Mouse (Mus musculus): ENCODE results near the gene Pkd1l2. TPM values are rescaled to one million over a fixed set of nuclear protein-coding genes. Genes with fewer than 3 reads are reported as not detected.
A peak's percentile ranks its signal among the peaks of the same experiment; 100 is the strongest.

Gene Pkd1l2
- polyA plus RNA-seq, 1 experiment from 2014 or later: not detected

GRCm38 (mm10) chr8:117094053-117094452 is 11.8 kb upstream of the Pkd1l2 start:
- H3K4me3 ChIP-seq (ENCODE audit: low read length): no peak overlapping the region
- H3K9me3 ChIP-seq (replicated peaks; ENCODE audit: control insufficient read depth, low read length): no peaks in the 10 kb centered on the region; the same call in 1 of the 2 replicates
- H3K27me3 ChIP-seq (ENCODE audit: control insufficient read depth, insufficient read depth, low read length): no peaks in the 10 kb centered on the region
- H3K36me3 ChIP-seq (ENCODE audit: control insufficient read depth, insufficient read depth): no peaks in the 10 kb centered on the region
- ATAC-seq (replicated peaks; ENCODE audit: extremely low read depth, insufficient read depth, low FRiP score): peak; percentile 67; the same call in 1 of the 2 replicates
- no peaks in the 10 kb centered on the region; the same call in 1 of the 2 replicates for H3K4me1 ChIP-seq (ENCODE audit: control insufficient read depth, insufficient read depth, low read length)
- 31% methylated on average over 5 of the region's 5 CpGs for WGBS
- no peak overlapping the region for H3K4me2 ChIP-seq (ENCODE audit: low read depth, low read length)
- H3K27ac ChIP-seq (ENCODE audit: low read length): no peak overlapping the region
- H3K9ac ChIP-seq (ENCODE audit: low read length): no peak overlapping the region

GRCm38 (mm10) chr8:117089802-117090201 is 7.6 kb upstream of the Pkd1l2 start:
- Histone ChIP-seq H3K4me3 (ENCODE audit: low read length) (no peak overlapping the region), H3K27ac (ENCODE audit: low read length) (no peak overlapping the region), H3K4me2 (ENCODE audit: low read depth, low read length) (no peak overlapping the region), H3K4me1 (ENCODE audit: control insufficient read depth, insufficient read depth, low read length) (peaks cover 12% of the 10 kb centered on the region), H3K27me3 (ENCODE audit: control insufficient read depth, insufficient read depth, low read length) (no peaks in the 10 kb centered on the region), H3K9ac (ENCODE audit: low read length) (no peak overlapping the region), H3K36me3 (ENCODE audit: control insufficient read depth, insufficient read depth) (no peaks in the 10 kb centered on the region), H3K9me3 (replicated peaks; ENCODE audit: control insufficient read depth, low read length) (no peaks in the 10 kb centered on the region)
- ATAC-seq (replicated peaks; ENCODE audit: extremely low read depth, insufficient read depth, low FRiP score): no peak
- 60% methylated on average over 4 of the region's 4 CpGs for WGBS

GRCm38 (mm10) chr8:117087036-117087435 is 4.8 kb upstream of the Pkd1l2 start:
- no peak overlapping the region for H3K9ac ChIP-seq (ENCODE audit: low read length)

GRCm38 (mm10) chr8:117085521-117085920 is 3.3 kb upstream of the Pkd1l2 start:
- H3K27me3 ChIP-seq (ENCODE audit: control insufficient read depth, insufficient read depth, low read length): no peaks in the 10 kb centered on the region; the same call in 1 of the 2 replicates
- H3K9ac ChIP-seq (ENCODE audit: low read length): 0 out of 2 replicates have a peak overlapping the region, but pooled peaks have one; percentile 26
- no peaks in the 10 kb centered on the region for H3K9me3 ChIP-seq (replicated peaks; ENCODE audit: control insufficient read depth, low read length)
- ATAC-seq (replicated peaks; ENCODE audit: extremely low read depth, insufficient read depth, low FRiP score): peak; percentile 84
- peaks cover 16% of the 10 kb centered on the region for H3K4me1 ChIP-seq (ENCODE audit: control insufficient read depth, insufficient read depth, low read length)
- 13% methylated on average over 8 of the region's 8 CpGs for WGBS
- peak overlapping the region; percentile 0 for H3K4me2 ChIP-seq (ENCODE audit: low read depth, low read length)
- no peak overlapping the region for H3K4me3 ChIP-seq (ENCODE audit: low read length)
- H3K27ac ChIP-seq (ENCODE audit: low read length): peak overlapping the region; percentile 21
- no peaks in the 10 kb centered on the region for H3K36me3 ChIP-seq (ENCODE audit: control insufficient read depth, insufficient read depth)

More at GRCm38 (mm10) chr8:117087036-117087435, 4.8 kb upstream of the Pkd1l2 start:
- no peak overlapping the region for H3K27ac ChIP-seq (ENCODE audit: low read length)
- no peak for ATAC-seq (replicated peaks; ENCODE audit: extremely low read depth, insufficient read depth, low FRiP score)
- no peak overlapping the region for H3K4me3 ChIP-seq (ENCODE audit: low read length)
- H3K4me2 ChIP-seq (ENCODE audit: low read depth, low read length): no peak overlapping the region
- no peaks in the 10 kb centered on the region for H3K27me3 ChIP-seq (ENCODE audit: control insufficient read depth, insufficient read depth, low read length)
- peaks cover 16% of the 10 kb centered on the region for H3K4me1 ChIP-seq (ENCODE audit: control insufficient read depth, insufficient read depth, low read length)
- no peaks in the 10 kb centered on the region for H3K36me3 ChIP-seq (ENCODE audit: control insufficient read depth, insufficient read depth)
- H3K9me3 ChIP-seq (replicated peaks; ENCODE audit: control insufficient read depth, low read length): no peaks in the 10 kb centered on the region

- ATAC-seq (replicated peaks; ENCODE audit: extremely low read depth, insufficient read depth, low FRiP score): no peak
- no peaks in the 10 kb centered on the region; the same call in 1 of the 2 replicates for H3K27me3 ChIP-seq (ENCODE audit: control insufficient read depth, insufficient read depth, low read length)
- peaks cover 16% of the 10 kb centered on the region for H3K4me1 ChIP-seq (ENCODE audit: control insufficient read depth, insufficient read depth, low read length)
- H3K36me3 ChIP-seq (ENCODE audit: control insufficient read depth, insufficient read depth): no peaks in the 10 kb centered on the region
- 35% methylated on average over 9 of the region's 9 CpGs for WGBS
- no peak overlapping the region for H3K27ac ChIP-seq (ENCODE audit: low read length)
- H3K4me2 ChIP-seq (ENCODE audit: low read depth, low read length): no peak overlapping the region
- H3K4me3 ChIP-seq (ENCODE audit: low read length): no peak overlapping the region
- no peak overlapping the region for H3K9ac ChIP-seq (ENCODE audit: low read length)
- H3K9me3 ChIP-seq (replicated peaks; ENCODE audit: control insufficient read depth, low read length): no peaks in the 10 kb centered on the region
Measured at GRCm38 (mm10) chr8:117082947-117083559, 804 bp upstream of the Pkd1l2 start.

- WGBS: 84% methylated on average over 14 of the region's 14 CpGs
- Histone ChIP-seq H3K36me3 (ENCODE audit: control insufficient read depth, insufficient read depth) (no peaks in the 10 kb centered on the region), H3K27ac (ENCODE audit: low read length) (no peak overlapping the region), H3K4me1 (ENCODE audit: control insufficient read depth, insufficient read depth, low read length) (peaks cover 4% of the 10 kb centered on the region; the same call in 1 of the 2 replicates), H3K9me3 (replicated peaks; ENCODE audit: control insufficient read depth, low read length) (no peaks in the 10 kb centered on the region), H3K27me3 (ENCODE audit: control insufficient read depth, insufficient read depth, low read length) (no peaks in the 10 kb centered on the region; the same call in 1 of the 2 replicates), H3K9ac (ENCODE audit: low read length) (no peak overlapping the region), H3K4me3 (ENCODE audit: low read length) (no peak overlapping the region), H3K4me2 (ENCODE audit: low read depth, low read length) (no peak overlapping the region)
- ATAC-seq (replicated peaks; ENCODE audit: extremely low read depth, insufficient read depth, low FRiP score): no peak
Measured at GRCm38 (mm10) chr8:117079652-117080051, 2.6 kb downstream of the Pkd1l2 start.

- no peak overlapping the region for H3K4me3 ChIP-seq (ENCODE audit: low read length)
- H3K9ac ChIP-seq (ENCODE audit: low read length): no peak overlapping the region
- no peak for ATAC-seq (replicated peaks; ENCODE audit: extremely low read depth, insufficient read depth, low FRiP score)
- no peak overlapping the region for H3K4me2 ChIP-seq (ENCODE audit: low read depth, low read length)
- H3K9me3 ChIP-seq (replicated peaks; ENCODE audit: control insufficient read depth, low read length): no peaks in the 10 kb centered on the region
- 78% methylated on average over 7 of the region's 7 CpGs for WGBS
- no peaks in the 10 kb centered on the region for H3K4me1 ChIP-seq (ENCODE audit: control insufficient read depth, insufficient read depth, low read length)
- H3K27ac ChIP-seq (ENCODE audit: low read length): no peak overlapping the region
- no peaks in the 10 kb centered on the region for H3K36me3 ChIP-seq (ENCODE audit: control insufficient read depth, insufficient read depth)
- no peaks in the 10 kb centered on the region; the same call in 1 of the 2 replicates for H3K27me3 ChIP-seq (ENCODE audit: control insufficient read depth, insufficient read depth, low read length)
Measured at GRCm38 (mm10) chr8:117078367-117078926, 3.8 kb downstream of the Pkd1l2 start.

- H3K27ac ChIP-seq (ENCODE audit: low read length): no peak overlapping the region
Measured at GRCm38 (mm10) chr8:117074350-117075182, 7.7 kb downstream of the Pkd1l2 start.

GRCm38 (mm10) chr8:117069708-117070107 is 12.5 kb downstream of the Pkd1l2 start:
- no peak for ATAC-seq (replicated peaks; ENCODE audit: extremely low read depth, insufficient read depth, low FRiP score)
- 63% methylated on average over 1 of the region's 1 CpGs for WGBS
- Histone ChIP-seq H3K36me3 (ENCODE audit: control insufficient read depth, insufficient read depth) (no peaks in the 10 kb centered on the region), H3K27me3 (ENCODE audit: control insufficient read depth, insufficient read depth, low read length) (0 out of 2 replicates have a peak, but pooled peaks cover 2% of the 10 kb centered on the region), H3K9me3 (replicated peaks; ENCODE audit: control insufficient read depth, low read length) (no peaks in the 10 kb centered on the region), H3K4me1 (ENCODE audit: control insufficient read depth, insufficient read depth, low read length) (no peaks in the 10 kb centered on the region), H3K4me2 (ENCODE audit: low read depth, low read length) (no peak overlapping the region), H3K9ac (ENCODE audit: low read length) (no peak overlapping the region), H3K4me3 (ENCODE audit: low read length) (no peak overlapping the region), H3K27ac (ENCODE audit: low read length) (no peak overlapping the region)

More at GRCm38 (mm10) chr8:117074350-117075182, 7.7 kb downstream of the Pkd1l2 start:
- H3K27me3 ChIP-seq (ENCODE audit: control insufficient read depth, insufficient read depth, low read length): no peaks in the 10 kb centered on the region
- H3K4me2 ChIP-seq (ENCODE audit: low read depth, low read length): no peak overlapping the region
- 50% methylated on average over 10 of the region's 10 CpGs for WGBS
- no peaks in the 10 kb centered on the region for H3K9me3 ChIP-seq (replicated peaks; ENCODE audit: control insufficient read depth, low read length)
- H3K9ac ChIP-seq (ENCODE audit: low read length): no peak overlapping the region
- no peaks in the 10 kb centered on the region for H3K4me1 ChIP-seq (ENCODE audit: control insufficient read depth, insufficient read depth, low read length)
- no peak for ATAC-seq (replicated peaks; ENCODE audit: extremely low read depth, insufficient read depth, low FRiP score)
- H3K36me3 ChIP-seq (ENCODE audit: control insufficient read depth, insufficient read depth): no peaks in the 10 kb centered on the region
- H3K4me3 ChIP-seq (ENCODE audit: low read length): no peak overlapping the region

All from heart, embryonic 16.5 days (tissue).